Mouse (Mus musculus) liver, embryonic 15.5 days (tissue): ENCODE measurements around the gene Actrt3. TPM values are rescaled to one million over a fixed set of nuclear protein-coding genes. Genes with fewer than 3 reads are reported as not detected.
"Not testable (repeated sequence)": the region's sequence is repeated elsewhere in the genome, so short reads cannot be mapped to it uniquely, and the experiment has no call there.

Source experiments
- ATAC-seq: fragments of 200-750 bp; cut with Nextera tagmentation; 2 replicates; pipeline ENCODE4 v1.8.0; 2017; ENCODE audit warnings: moderate number of reproducible peaks, mild to moderate bottlenecking, moderate library complexity; ENCODE audit not compliant: insufficient read depth
- H3K27ac ChIP-seq: fragments of 300-500 bp; sonication (generic); replicated peaks from 2 replicates; pipeline ENCODE4 v1.5.1; 2015; ENCODE audit warnings: mild to moderate bottlenecking, inconsistent platforms
- H3K27me3 ChIP-seq: fragments of 300-500 bp; sonication (generic); 2 replicates; pipeline ENCODE4 v1.6.1; 2015; ENCODE audit warnings: mild to moderate bottlenecking, inconsistent platforms
- H3K36me3 ChIP-seq: fragments of 300-500 bp; sonication (generic); replicated peaks from 2 replicates; pipeline ENCODE4 v1.6.1; 2015; ENCODE audit warnings: moderate library complexity, mild to moderate bottlenecking, inconsistent platforms
- H3K4me1 ChIP-seq: fragments of 300-500 bp; sonication (generic); replicated peaks from 2 replicates; pipeline ENCODE4 v1.6.1; 2015; ENCODE audit warnings: inconsistent platforms
- H3K4me2 ChIP-seq: fragments of 300-500 bp; sonication (generic); 2 replicates; pipeline ENCODE4 v1.6.1; 2015; ENCODE audit warnings: moderate library complexity, mild to moderate bottlenecking, inconsistent platforms
- H3K4me3 ChIP-seq: fragments of 300-500 bp; sonication (generic); replicated peaks from 2 replicates; pipeline ENCODE4 v1.5.1; 2015; ENCODE audit warnings: mild to moderate bottlenecking, inconsistent platforms
- H3K9ac ChIP-seq: fragments of 300-500 bp; sonication (generic); 2 replicates; pipeline ENCODE4 v1.6.1; 2015; ENCODE audit warnings: moderate library complexity, mild to moderate bottlenecking, inconsistent platforms
- H3K9me3 ChIP-seq: fragments of 300-500 bp; sonication (generic); replicated peaks from 2 replicates; pipeline ENCODE4 v1.6.1; 2016; ENCODE audit warnings: inconsistent platforms
- WGBS: fragments of 180-500 bp; shearing (Covaris S2); methylation state at CpG from one replicate; pipeline ENCODE4 v1.1.7; 2015; ENCODE audit warnings: mixed read lengths; ENCODE audit not compliant: insufficient replicate concordance; 5-methylcytosine and 5-hydroxymethylcytosine counted together
- polyA plus RNA-seq: library from polyadenylated mRNA; unstranded; fragments of >200 nt; fragmentation: Nextera tagmentation; extraction: Ambion mirVana; gene quantifications from 2 replicates; pipeline ENCODE4 v1.2.1, GENCODE M21; 2015

Actrt3 gene
- polyA plus RNA-seq, 1 experiment from 2014 or later, result not detected

DNA sequence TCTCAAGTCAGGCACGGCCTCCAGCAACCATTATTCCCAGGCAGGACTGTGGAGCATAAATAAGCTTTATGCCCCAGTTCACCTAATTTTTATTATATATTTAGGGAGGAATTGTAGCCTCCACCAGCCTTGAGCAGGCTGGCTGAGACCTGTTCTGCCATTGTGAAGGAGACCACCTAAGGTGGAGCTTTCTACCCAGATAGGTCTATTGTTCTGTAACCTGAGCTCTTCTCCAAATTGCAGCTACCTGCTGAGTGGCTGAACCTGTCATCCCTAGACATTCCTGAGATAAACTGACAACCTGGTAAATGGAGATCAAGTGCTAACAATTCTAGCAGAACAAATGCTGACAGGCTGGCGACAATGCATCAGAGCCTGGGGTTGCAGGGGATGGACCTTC is 33.4 kb downstream of the Actrt3 start:
- not testable (repeated sequence) for H3K27me3 ChIP-seq, H3K9ac ChIP-seq, H3K4me2 ChIP-seq, H3K36me3 ChIP-seq, H3K27ac ChIP-seq, H3K9me3 ChIP-seq, ATAC-seq, H3K4me1 ChIP-seq, H3K4me3 ChIP-seq
- WGBS, result 67% methylated on average over 1 of the region's 2 CpGs

DNA sequence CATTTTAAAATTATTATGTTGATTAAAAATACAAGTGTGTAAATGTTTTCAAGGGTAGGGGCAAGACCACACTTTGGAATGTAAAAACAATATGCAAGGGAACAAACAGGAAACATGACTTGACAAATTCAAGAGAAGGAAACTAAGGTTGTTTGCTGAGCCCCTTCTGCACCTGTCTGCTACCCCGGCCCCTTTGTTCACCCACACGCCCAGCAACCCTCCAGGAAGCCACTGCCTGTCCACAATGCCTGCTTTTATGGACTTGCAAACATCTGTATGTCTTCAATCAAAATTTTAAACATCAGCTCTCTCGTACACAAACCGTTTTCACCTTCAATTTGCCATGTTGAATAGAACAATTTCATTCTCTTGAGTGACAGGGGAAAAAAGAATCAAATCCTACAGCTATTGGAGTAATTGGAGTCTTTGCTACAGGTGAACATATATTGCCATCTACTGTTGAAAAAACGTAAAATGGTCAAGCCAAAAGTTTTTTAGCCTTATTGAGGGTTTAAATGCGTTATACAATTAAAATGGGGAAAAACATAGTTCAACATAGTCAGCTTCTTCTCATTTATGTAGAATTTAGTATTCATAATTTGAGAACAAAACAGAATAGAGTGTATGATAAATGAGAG is 38.9 kb downstream of the Actrt3 start:
- no peaks in the 10 kb centered on the region for H3K9me3 ChIP-seq
- 35% methylated on average over 6 of the region's 6 CpGs for WGBS
- no peak overlapping the region for H3K4me2 ChIP-seq
- no peak overlapping the region for H3K9ac ChIP-seq
- H3K4me3 ChIP-seq, result no peak overlapping the region
- no peak for ATAC-seq
- no peak overlapping the region for H3K27ac ChIP-seq
- H3K27me3 ChIP-seq, result no peaks in the 10 kb centered on the region
- no peaks in the 10 kb centered on the region for H3K36me3 ChIP-seq
- H3K4me1 ChIP-seq, result no peaks in the 10 kb centered on the region

DNA sequence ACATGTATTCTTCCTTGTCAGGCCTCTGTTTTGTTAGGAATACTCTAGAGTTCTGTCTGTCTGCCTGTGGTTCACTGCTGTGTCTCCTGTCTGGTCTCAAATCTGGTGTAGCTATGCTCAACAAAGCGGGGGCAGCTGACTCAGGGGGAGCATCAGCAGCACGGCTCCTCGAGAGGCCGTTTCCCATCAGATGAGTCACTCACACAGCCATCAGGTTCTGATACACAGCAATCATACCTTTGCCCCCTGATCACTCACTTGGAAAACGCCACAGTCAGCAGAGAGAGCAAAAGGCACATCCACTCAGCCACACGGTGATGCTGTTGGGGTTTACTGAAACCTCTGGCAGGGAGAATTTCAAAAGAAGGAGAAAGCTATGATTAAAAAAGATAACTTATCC is 46.0 kb downstream of the Actrt3 start:
- Histone ChIP-seq H3K4me2 (no peak overlapping the region), H3K9me3 (no peaks in the 10 kb centered on the region), H3K9ac (no peak overlapping the region), H3K27ac (no peak overlapping the region), H3K36me3 (no peaks in the 10 kb centered on the region), H3K27me3 (no peaks in the 10 kb centered on the region), H3K4me1 (no peaks in the 10 kb centered on the region), H3K4me3 (no peak overlapping the region)
- 60% methylated on average over 6 of the region's 6 CpGs for WGBS
- ATAC-seq, result no peak

DNA sequence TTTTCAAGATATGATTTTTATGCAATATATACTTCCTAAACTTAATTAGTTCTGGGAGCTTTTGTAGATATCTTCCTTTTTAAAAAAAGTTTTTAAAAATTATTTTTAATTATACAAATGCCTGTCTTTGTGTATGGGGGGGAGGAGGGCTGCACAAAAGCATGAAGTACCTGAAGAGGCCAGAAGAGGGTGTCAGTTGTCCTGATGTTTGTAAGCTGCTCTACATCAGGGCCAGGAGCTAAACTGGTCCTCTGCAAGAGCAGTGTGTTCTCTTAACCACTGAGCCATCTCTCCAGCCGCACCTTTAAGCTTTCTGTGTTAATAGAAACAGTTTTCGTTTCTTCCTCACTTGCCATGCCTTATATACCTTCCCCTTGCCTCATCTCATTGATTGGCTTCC is 49.5 kb downstream of the Actrt3 start:
- WGBS, result 34% methylated on average over 2 of the region's 2 CpGs
- H3K9ac ChIP-seq, result no peak overlapping the region
- H3K4me3 ChIP-seq, result no peak overlapping the region
- no peaks in the 10 kb centered on the region for H3K4me1 ChIP-seq
- H3K27me3 ChIP-seq, result no peaks in the 10 kb centered on the region
- no peak overlapping the region for H3K27ac ChIP-seq
- H3K4me2 ChIP-seq, result no peak overlapping the region
- ATAC-seq, result no peak
- no peaks in the 10 kb centered on the region for H3K36me3 ChIP-seq
- H3K9me3 ChIP-seq, result no peaks in the 10 kb centered on the region

DNA sequence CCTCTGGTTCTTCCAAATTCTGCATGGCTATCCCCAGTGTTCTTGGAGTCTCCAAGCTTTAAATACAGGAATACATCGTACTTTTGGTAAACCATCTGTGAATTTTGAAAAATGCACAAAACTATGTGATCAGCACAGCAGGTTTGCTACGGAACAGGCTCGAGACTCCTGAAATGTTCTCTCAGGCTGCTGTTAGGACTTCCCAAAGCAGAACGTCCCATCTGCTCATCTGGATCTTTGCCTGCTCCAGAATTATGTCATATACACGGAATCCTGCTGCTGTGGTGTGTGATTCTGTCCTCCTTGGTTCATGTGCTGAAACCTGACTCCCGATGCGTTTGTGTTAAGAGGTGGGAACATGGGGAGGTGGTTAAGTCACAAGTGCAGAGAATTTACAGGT is 50.8 kb downstream of the Actrt3 start:
- 66% methylated on average over 7 of the region's 7 CpGs for WGBS
- no peaks in the 10 kb centered on the region for H3K9me3 ChIP-seq
- no peak overlapping the region for H3K4me3 ChIP-seq
- no peak for ATAC-seq
- no peak overlapping the region for H3K27ac ChIP-seq
- H3K4me1 ChIP-seq, result no peaks in the 10 kb centered on the region
- H3K4me2 ChIP-seq, result no peak overlapping the region
- no peaks in the 10 kb centered on the region for H3K27me3 ChIP-seq
- no peaks in the 10 kb centered on the region for H3K36me3 ChIP-seq
- no peak overlapping the region for H3K9ac ChIP-seq

DNA sequence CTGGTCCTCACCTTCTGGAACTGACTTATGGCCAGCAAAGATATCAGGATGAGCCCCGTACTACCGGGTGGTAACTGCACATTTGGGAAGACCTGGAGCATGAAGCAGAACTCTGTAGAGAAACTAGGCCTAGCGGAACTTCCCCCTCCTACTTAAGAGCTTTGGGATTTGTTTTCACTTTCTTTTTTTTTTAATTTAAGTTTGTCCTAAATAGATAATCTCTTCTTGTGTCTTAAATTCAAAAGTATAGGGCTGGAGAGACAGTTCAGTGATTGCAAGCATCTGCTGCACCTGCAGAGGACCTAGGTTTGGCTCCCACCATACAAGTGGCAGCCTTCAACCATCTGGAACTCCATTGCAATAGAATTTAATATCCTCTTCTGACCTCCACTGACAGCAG is 51.8 kb downstream of the Actrt3 start, which contains the start of gene Mecom:
Gene Mecom (minus strand): TSS at position 101 of the 400 bp plus-strand sequence.
- H3K4me2 ChIP-seq, result no peak within 1 kb of the TSS

More for the DNA sequence above, 51.8 kb downstream of the Actrt3 start, which contains the start of gene Mecom:
- Histone ChIP-seq H3K4me1 (no peaks in the 10 kb centered on the region), H3K27me3 (no peaks in the 10 kb centered on the region), H3K4me3 (no peak within 1 kb of the TSS), H3K9ac (no peak within 1 kb of the TSS), H3K36me3 (no peaks in the 10 kb centered on the region), H3K9me3 (no peaks in the 10 kb centered on the region), H3K27ac (no peak within 1 kb of the TSS)
- no peak for ATAC-seq
- WGBS, result 63% methylated on average over 3 of the region's 3 CpGs

Other genes with a start within 250 kb of the Actrt3 start
- 0.79 and 1.0 TPM in 2 replicates for gene Mecom, start 51.9 kb downstream of the Actrt3 start, polyA plus RNA-seq
- 12.4 and 13.0 TPM in 2 replicates for gene Mynn, start 2.1 kb upstream of the Actrt3 start, polyA plus RNA-seq
- gene Lrriq4, start 44.6 kb upstream of the Actrt3 start, polyA plus RNA-seq, result not detected in 2 replicates
- gene Lrrc34, start 47.9 kb upstream of the Actrt3 start, polyA plus RNA-seq, result 0.05 TPM in 1 of 2 replicates, not detected in the other
- gene Lrrc31, start 99.9 kb upstream of the Actrt3 start, polyA plus RNA-seq, result not detected in 2 replicates
- 0.03 and 0.07 TPM in 2 replicates for gene Samd7, start 146.4 kb upstream of the Actrt3 start, polyA plus RNA-seq
- gene Sec62, start 192.9 kb upstream of the Actrt3 start, polyA plus RNA-seq, result 34.4 and 50.2 TPM in 2 replicates